Mouse (Mus musculus) frontal cortex, adult 2 months (tissue): ENCODE results near the gene Oaz1. TPM values are rescaled to one million over a fixed set of nuclear protein-coding genes. Genes with fewer than 3 reads are reported as not detected.
"Not testable (repeated sequence)": the region's sequence is repeated elsewhere in the genome, so short reads cannot be mapped to it uniquely, and the experiment has no call there.

Experiments used
- DNase-seq, 2 experiments: peaks; one replicate each; pipeline ENCODE4 v3.0.0; 2022; ENCODE audit warnings: low spot score in 1 of 2; ENCODE audit errors: extremely low spot score in 1 of 2
- polyA plus RNA-seq: library from polyadenylated mRNA; depleted of rRNA; stranded (reverse); fragments of >200 nt; gene quantifications from 2 replicates; pipeline ENCODE4 v1.2.3, GENCODE M21; 2012

Gene Oaz1
- polyA plus RNA-seq, 1 experiment: 706 TPM

DNA sequence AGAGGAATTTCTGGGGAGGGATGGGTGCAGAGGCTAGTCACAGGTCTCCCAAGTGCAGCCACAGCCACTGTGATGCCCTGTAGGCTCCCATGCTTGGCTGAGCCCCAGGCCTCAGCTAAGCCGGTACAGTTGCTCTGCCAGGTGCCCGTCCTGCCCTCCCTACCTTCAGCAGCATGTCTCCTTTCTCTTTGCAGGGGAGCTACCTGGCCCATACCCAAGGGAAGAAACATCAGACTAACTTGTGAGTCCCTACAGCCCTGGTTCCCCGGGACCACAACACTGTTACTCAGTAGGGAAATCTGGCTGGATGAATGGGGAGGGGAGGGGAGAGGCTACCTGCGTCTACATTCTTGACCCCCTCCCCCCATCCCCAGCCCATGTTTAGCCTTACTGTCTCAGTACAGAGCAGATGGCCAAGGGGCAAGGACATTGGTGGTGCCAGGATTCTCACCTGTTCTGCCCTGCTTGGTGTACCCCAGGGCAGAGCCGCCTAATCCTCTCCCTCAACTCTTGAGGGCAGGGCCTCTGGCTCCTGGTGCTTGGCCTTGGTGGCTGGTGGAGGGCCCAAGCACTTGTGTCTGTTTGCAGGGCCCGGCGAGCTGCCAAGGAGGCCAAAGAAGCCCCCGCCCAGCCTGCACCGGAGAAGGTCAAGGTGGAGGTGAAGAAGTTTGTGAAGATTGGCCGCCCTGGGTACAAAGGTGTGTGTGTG is 24.1 kb upstream of the Oaz1 start:
- DNase-seq: no peak

DNA sequence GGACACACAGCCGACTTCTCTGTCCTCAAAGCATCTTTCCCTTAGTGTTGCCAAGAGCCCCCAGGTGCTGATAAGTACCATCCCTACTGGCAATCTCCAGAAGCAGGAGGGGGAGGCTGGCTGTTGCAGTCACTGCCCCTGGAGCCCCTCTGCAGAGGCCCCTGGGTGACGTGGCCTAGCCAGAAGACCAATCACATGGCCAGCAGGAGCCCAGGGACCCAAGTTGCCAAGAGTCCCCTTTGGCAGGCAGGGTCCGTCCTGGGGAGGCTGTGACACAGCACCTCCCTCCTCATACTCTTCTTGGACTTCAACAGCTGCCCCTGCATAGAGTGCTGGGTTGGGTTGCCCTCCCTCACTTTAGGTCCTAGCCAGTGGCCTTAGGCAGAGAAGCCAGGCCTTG is 23.5 kb upstream of the Oaz1 start:
- no peak for DNase-seq

DNA sequence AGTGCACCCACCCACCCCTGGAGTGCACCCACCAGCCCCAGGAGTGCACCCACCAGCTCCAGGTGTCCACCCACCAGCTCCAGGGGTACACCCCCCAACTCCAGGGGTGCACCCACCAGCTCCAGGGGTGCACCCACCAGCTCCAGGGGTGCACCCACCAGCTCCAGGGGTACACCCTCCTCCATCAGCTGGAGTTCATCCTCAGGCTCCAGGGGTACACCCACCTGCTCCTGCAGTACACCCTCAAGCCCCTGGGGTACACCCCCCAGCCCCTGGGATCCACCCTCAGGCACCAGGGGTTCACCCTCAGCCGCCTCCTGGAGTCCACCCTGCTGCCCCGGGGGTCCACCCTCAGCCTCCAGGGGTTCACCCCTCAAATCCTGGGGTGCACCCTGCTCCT is 22.1 kb upstream of the Oaz1 start:
- no peak for DNase-seq

DNA sequence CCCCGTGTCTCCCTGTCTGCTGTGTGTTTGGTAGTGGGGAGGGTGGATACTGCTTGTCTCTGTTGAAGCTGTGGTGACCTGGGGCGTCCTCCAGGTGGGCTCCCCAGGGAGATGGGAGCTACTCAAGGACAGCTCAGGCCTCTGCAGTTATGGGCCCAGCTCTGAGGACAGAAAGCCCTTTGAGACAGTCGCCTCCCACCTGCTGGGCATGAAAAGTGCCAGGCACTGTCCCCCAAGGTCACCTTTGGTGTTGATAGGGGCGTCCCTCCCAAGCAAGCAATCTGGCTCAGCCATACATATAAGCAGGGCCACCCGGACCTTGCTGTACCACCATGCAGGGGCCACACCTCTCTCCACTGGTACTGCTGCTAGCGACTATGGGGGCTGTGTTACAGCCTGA is 21.5 kb upstream of the Oaz1 start, which contains the start of gene Amh:
Gene Amh (plus strand): TSS at position 328 of the 400 bp plus-strand sequence.
- no peak for DNase-seq

DNA sequence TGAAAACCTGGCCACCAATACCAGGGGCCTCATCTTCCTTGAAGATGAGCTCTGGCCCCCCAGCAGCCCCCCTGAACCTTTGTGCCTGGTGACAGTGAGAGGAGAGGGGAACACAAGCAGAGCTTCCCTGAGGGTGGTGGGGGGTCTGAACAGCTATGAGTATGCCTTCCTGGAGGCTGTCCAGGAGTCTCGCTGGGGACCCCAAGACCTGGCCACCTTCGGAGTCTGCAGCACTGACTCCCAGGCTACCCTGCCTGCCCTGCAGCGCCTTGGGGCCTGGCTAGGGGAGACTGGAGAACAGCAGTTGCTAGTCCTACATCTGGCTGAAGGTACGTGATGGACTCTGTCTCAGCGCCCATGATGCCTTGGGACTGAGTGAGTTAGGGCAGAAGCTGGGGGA is 21.1 kb upstream of the Oaz1 start:
- DNase-seq: no peak

DNA sequence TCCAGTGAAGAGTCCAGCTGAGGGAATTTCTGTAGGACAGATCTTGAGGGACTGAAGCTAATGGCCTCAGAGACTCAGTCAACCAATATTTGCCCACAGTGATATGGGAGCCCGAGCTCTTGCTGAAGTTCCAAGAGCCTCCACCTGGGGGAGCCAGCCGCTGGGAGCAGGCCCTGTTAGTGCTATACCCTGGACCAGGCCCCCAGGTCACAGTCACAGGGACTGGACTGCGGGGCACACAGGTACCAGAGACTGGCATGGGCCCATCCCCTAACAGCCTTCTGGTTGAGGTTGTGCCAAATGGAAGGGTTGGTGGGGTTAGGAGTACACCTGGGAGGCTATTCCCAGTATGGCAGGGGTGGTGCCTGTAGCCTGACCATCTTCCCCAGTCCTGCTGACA is 20.5 kb upstream of the Oaz1 start:
- peak in 1 of 2 experiments; percentile 87 for DNase-seq

DNA sequence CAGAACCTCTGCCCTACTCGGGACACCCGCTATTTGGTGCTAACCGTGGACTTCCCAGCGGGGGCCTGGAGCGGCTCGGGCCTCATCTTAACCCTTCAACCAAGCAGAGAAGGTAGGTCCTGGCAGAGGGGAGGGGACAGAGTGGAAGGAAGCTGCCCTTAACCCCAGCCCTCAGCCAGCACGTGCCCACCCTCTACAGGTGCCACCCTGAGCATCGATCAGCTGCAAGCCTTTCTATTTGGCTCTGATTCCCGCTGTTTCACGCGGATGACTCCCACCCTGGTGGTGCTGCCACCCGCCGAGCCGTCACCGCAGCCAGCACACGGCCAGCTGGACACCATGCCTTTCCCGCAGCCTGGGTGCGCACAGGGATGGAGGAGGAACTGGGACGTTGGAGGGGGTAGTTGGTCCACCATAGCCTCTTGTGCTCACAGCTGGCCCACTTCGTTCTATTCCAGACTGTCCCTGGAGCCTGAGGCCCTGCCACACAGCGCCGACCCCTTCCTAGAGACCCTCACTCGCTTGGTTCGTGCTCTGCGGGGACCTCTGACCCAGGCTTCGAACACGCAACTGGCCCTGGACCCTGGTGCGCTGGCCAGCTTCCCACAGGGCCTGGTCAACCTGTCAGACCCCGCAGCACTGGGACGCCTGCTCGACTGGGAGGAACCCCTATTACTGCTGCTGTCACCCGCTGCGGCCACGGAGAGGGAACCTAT is 20.0 kb upstream of the Oaz1 start:
- no peak for DNase-seq

DNA sequence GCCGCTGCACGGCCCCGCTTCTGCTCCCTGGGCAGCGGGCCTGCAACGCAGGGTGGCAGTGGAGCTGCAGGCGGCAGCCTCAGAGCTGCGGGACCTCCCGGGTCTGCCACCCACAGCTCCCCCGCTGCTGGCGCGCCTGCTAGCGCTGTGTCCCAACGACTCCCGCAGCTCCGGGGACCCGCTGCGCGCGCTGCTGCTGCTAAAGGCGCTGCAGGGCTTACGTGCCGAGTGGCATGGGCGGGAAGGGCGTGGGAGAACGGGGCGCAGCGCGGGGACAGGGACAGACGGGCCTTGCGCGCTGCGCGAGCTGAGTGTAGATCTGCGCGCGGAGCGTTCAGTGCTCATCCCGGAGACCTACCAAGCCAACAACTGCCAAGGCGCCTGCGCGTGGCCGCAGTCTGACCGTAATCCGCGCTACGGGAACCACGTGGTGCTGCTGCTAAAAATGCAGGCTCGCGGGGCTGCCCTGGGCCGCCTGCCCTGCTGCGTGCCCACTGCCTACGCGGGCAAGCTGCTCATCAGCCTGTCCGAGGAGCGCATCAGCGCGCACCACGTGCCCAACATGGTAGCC is 19.3 kb upstream of the Oaz1 start:
- peak; percentile 84 to 92 for DNase-seq

DNA sequence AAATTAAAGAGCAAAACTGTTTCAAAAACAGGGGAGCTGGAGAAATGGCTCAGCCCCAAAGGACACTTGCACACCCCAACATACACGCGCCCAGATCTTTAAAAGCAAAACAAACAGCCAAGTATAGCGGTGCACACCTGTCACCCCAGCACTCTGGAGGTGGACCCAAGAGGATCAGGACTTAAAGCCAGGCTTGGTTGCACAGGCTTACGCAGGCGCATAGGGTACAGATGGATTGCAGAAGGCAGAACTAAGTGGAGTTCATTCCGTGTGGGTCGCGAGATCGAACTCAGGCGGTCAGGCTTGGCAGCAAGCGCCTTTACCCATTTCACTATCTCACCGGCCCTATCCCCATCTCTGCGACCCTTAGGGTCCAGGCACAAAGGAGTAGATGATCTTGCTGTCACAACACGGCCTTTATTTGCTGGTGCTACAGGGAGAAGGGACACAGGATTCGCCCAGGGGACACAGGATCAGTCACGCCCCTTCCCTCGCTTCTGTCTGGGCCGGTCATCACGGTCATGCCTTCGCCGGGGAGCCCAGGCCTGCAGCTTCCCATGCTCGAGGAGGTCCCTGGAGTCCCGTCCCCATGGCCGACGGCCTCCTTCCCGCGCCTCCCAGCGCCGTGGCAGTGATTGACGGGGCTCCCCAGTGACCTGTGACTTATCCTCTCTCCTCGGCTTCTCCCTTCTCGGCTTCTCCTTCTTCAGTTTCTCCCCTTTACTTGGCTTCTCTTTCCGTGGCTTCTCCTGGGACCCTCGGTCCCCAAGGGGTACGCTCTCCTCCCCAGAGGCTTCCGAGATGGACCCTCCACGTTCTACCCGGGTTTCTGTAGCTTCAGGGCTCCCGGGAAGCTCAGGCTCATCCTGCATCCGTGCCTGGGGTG is 18.1 kb upstream of the Oaz1 start:
- DNase-seq: peak in 1 of 2 experiments; percentile 52

DNA sequence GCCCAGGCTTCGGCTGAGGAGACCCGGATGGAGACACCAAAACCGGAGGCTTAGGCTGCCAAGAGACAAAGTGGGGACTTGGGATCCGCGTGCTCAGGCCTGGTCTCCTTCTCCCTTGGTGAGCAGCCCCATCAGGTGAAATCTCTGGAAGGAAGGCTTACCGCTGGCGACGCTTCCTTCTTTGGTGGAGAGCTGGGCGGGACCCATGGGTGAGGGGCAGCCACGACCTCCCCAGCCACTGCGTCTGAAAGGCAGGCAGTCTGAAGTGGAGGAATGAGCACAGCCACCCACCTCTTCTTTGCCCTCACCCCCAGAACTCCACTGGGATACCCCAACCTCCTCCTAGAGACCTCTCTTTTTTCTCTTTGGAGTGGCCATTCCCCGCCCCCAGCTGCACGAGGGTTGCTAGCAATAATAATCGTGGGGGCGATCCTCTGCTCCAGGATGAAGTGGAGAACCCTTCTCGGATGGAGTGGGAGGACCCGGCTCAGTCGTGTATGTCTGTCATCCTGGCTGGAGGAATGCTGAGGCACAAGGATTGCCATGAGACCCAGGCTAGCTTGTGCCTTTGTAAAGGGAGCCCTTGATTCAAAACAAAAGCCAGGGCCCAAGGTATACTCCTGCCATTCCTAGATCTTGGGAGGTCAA is 17.3 kb upstream of the Oaz1 start:
- DNase-seq: peak in 1 of 2 experiments; percentile 65

DNA sequence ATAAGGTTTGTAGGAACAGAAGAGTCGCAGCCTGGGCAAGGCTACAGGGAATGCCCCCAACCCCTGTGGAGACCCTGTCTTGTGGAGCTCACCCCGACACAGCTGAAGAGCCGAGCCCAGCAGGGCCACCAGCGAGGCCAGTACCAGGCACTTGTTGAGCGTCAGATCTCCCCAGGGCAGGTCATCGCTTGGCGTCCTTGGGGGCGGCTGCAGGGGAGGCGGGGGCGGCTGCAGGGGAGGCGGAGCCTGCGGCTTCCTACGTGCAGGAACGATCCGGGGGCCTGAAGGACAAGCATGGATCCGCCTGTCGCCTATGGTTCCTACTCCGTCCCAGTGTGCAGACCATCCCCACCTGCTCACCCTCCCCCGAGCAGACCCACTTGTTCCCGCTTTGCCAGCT is 16.4 kb upstream of the Oaz1 start:
- no peak for DNase-seq

DNA sequence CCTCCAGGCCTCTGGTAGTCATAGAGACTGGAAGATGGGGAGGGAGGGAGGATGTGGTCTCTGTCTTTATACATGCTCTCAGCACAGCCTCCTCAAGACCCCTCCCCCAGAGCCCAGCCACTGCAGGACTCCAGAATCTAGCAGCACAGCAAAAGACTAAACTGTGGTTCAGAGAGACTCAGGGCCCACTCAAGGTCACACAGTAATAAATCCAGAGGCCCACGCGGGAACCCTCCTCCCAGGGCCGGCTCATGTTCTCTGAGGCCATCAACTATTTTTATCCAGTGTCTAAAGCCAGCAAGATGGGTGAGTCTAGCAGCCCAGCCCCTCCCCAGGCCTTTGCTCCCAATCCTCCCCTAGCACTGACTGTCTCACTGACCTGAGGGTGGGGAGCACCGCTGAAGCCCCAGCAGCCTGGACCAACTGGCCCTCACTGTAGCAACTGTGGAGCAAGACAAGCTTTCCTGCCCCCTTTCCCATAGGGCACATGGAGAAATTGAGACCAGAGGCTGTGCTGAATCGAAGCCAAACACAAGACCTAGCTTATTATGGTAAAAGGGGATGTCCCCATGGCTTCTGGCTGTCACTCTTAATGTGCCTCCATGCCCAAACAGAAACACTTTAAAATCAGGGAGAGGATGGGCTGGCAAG is 13.9 kb upstream of the Oaz1 start:
- no peak for DNase-seq

DNA sequence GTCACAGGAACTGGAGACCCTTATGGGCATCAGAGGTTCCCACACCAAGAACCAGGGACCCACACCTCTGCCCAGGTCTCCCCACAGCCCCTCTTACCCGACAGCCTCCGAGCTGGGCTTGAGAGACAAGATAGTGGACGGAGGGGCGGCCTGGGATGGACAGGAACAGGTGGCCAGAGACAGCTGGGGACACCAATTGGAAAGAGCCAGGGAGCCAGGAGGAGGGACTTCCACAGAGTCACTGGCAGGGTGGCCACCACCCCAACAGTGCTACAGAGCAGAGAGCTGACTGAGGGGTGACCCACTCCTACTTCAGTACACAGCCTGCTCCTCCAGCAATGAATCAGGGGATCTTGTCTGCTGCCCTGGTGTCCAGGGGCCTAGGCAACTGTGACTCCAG is 13.1 kb upstream of the Oaz1 start, which contains the start of gene Jsrp1:
Gene Jsrp1 (minus strand): TSS at position 133 of the 400 bp plus-strand sequence.
- DNase-seq: no peak

DNA sequence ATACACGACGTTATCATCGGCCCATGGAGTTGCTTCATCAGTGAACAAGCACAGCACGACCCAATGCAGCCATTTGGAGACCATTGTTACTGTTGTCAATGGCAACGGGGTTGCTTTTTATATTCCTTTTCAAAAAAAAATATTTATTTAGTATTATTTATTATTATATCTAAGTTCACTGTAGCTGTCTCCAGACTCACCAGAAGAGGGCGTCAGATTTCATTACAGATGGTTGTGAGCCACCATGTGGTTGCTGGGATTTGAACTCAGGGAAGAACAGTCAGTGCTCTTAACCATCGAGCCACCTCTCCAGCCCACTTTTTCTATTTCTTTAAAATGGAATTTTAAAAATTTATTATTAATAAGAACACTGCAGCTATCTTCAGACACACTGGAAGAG is 11.7 kb upstream of the Oaz1 start:
- DNase-seq: no peak

DNA sequence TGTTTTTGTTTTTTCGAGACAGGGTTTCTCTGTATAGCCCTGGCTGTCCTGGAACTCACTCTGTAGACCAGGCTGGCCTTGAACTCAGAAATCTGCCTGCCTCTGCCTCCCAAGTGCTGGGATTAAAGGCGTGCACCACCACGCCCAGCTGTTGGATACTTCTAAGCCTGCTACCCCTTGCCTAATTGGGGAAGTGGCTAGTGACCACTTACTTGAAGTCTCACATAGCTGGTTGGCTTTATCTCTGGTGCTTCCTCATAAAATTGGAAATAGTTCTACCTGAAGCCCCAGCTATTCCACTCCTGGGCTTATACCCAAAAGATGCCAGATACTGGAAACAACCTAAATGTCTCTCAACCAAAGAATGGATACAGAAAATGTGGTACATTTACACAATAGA is 10.2 kb upstream of the Oaz1 start:
- not testable (repeated sequence) for DNase-seq

DNA sequence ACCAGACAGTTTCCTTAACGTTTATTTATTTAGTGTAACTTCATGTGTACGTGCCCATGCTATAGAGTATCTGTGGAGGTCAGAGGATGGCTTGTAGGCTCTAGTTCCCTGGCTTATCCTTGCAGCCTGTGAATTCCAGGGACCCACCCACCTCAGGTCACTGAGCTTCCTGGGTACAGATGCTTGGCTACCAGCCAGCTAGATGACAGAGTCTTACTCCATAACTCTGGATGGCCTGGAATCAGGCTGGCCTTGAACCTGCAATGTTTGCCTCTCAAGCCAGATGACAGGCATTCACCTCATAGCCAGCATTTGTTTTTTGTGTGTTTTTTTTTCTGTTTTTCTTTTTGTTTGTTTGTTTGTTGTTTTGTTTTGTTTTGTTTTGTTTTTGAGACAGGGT is 9.3 kb upstream of the Oaz1 start:
- no peak for DNase-seq

DNA sequence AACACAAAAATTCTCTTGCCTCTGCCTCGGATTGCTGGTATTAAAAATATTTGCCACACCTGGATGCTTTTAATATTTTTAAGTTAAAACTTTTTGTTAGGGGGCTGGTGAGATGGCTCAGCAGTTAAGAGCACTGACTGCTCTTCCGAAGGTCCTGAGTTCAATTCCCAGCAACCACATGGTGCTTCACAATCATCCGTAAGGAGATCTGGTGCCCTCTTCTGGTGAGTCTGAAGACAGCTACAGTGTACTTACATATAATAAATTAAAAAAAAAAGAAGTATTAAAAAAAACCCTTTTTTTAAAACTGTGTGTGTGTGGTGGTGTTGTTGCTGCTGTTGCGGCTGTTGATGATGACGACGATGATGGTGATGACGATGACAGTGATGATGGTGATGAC is 8.5 kb upstream of the Oaz1 start:
- DNase-seq: not testable (repeated sequence)

DNA sequence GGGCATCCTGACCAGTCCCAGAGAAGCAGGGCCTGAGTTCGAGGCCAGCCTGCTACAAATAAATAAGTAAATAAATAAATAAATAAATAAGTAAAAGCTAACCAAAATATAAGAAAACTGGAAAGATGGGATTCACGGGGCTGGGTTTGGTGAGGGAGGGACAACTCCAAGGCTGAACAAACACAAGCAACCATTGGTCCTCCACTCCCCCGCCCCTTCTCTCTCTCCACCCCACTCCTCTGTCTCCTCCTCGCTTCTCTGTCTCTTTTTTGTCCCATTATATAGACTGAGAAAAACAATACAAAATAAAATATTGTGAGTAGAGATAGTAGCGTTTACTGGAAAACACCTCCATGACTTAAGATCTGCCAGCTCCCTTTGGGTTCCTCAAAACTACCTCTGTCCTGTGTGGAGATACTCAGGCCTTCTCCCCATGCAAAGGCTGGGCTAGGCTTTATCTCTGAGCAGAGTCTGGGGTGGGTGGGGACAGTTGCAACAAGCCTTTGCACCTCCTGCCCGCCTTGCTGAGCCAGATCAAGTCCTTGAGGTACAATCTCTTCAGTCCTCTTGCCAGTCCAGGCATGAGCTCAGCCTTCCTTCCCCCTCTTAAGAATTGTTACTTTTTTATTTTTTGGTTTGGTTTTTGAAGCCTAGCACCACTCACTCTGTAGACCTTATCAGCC is 7.7 kb upstream of the Oaz1 start:
- no peak for DNase-seq

DNA sequence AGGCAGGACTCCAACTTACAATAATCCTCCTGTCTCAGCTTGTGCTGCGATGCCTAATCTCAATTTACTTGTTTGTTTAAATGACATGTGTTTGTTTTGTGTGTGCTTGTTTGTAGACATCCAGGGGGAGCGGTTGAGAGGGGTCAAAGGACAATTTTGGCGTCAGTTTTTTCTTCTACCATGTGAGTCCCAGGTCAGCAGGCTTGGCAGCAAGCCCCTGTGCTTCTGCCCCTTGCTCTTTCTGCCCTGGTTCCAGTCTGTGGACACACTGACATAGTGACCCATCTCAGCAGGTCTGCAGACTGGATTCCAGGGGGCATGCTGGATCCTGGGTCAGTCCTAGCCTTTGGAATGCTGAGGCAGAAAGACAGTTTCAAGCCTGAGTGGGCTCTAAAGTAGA is 7.0 kb upstream of the Oaz1 start:
- DNase-seq: no peak
